Mouse (Mus musculus): Measurements from ENCODE around the gene Atp1a3. TPM values are rescaled to one million over a fixed set of nuclear protein-coding genes. Genes with fewer than 3 reads are reported as not detected.
A peak's percentile ranks its signal among the peaks of the same experiment; 100 is the strongest.

Atp1a3 gene
- total RNA-seq, 4 experiments from 2014 or later = 2,163 to 2,251 (median 2,216) TPM

DNA sequence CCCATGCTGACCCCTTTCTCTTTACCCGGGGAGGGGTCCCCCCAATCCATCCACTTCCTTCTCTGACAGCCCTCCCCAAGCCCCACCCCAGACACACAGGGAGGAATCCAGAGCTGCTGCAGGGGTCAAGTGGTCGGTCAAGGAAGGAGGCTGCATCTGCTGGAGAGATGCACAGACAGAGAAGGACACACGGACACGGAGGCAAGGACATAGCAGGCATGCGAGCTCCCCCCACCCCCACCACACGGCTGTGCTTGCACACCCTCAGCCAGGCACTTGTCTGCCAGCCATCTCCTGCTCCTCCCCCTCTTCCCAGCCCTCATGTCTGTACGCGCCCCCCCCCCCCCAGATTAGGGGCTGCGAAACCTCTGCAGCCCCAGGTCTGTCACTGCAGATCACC is 952 bp downstream of the Atp1a3 start:
- no peak for DNase-seq (ENCODE audit: low spot score in 2 of 2)

DNA sequence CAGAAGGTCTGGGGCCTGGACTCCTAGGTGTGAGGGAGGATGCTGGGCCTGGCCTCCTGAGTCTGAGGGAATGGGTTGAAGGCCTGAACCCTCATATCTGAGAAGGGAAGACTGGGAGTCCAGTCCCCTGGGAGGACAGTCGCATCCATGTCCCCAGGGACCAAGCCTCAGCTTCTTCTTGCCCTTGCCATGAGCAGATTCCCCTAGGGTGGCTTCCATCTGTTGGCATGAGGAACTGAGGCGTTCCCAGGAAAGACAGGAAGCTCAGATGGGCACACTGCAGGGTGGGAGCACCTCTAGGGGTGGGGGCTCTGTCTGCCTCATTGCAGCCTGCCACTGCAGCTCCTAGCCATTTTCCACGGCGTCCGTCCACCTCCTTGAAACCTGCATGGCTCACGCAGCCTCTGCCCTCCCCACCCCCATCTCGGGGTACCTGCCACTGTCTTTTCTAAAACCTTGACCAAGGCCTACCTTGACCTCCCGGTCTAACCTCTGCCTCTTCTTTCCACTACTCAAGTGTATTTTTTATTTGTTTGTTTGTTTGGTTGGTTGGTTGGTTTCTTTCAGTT is 1.9 kb downstream of the Atp1a3 start:
- DNase-seq (ENCODE audit: low spot score in 2 of 2) = no peak

DNA sequence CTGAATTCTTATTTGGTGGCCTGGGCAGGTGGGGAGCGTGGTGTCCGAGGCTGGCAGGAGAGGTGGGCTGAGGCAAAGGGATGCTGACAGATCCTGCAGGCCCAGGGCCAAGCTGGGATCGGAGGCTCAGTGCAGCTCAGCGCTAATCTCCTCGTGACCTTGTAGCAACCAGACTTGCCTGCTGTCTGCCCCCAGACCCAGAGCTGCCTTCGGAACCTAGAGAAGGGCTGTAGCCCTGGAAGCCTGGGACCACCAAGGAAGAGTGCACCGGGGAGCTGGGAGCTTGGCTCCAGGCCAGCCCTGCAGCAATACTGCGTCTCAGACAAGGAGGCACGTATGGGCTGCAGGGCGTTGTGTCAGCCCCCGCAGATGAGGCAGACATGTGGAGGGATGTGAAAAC is 2.5 kb downstream of the Atp1a3 start:
- no peak for DNase-seq (ENCODE audit: low spot score in 2 of 2)

DNA sequence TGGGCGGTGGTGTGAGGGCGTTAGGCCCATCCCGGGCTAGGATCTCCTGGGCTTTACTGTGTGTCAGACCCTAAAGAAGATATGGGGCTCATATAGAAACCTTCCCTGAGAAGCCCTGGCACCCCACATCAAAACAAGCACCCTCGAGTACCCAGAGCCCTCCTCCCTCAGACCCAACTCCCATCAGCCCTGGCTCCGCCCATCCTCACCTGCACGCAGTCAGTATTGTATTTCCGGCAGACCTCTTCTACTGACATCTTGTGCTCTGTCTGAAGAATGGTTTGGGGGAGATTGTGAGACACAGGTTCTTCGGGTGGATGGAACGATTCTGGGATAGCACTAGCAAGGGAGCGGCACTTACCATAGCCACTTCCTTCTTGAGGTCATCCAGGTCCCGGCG is 5.0 kb downstream of the Atp1a3 start:
- no peak for DNase-seq (ENCODE audit: low spot score in 2 of 2)

DNA sequence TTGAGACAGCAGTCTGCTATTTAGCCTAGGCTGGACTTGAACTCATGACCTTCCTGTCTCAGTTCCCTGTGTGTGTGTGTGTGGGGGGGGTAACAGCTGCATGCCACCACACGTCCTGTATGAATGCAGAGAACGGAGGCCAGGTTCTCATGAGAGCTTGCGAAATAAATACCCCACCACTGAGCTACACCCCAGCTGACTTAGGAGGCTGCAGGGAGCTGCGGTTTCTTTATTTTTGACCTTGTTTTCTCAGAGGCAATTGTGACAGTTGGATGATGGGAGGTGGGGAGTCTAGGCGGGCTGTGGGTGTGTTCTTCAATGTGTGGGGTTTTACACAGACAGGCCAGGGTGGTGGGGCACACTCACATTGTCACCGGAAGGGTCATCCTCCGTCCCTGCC is 5.5 kb downstream of the Atp1a3 start:
- DNase-seq (ENCODE audit: low spot score in 2 of 2) = no peak

DNA sequence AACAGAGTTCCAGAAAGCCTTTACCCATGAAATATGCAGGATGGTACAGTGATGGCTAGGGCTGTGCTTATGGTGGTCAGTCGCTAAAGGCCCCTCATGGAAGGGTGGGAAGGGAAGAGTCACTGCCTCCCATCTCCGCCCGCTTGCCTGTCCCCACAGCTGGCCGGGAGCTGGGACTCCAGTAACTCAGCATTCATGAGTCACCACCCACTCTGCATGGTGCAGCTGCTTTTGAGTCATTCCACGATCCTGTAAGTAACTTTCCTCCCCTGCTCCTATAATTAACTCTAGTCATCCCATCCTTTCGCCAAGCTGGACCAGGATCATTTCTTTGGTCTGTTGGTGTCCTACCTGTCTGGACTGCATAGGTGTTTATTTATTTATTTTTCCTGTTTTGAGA is 12.7 kb downstream of the Atp1a3 start:
- no peak for DNase-seq (ENCODE audit: low spot score in 2 of 2)

DNA sequence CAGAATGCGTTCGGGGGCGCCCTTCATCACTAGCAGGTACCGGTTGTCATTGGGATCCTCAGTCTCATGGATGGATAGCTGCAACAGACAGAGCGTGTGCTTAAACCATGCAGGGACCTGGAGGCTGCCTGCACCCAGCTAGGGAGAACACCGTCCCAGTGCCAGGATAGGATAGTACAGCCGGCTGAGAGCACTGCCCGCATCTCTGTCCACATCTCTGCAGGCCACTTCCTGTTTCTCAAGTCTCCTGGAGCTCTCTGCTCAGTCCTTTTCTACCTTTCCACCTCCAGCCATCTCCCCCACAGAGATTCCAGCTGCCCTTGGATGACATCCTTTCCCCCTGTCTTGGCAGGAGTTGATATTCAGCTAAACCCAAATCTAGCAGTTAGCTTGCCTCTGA is 15.3 kb downstream of the Atp1a3 start:
- DNase-seq (ENCODE audit: low spot score in 2 of 2) = no peak

DNA sequence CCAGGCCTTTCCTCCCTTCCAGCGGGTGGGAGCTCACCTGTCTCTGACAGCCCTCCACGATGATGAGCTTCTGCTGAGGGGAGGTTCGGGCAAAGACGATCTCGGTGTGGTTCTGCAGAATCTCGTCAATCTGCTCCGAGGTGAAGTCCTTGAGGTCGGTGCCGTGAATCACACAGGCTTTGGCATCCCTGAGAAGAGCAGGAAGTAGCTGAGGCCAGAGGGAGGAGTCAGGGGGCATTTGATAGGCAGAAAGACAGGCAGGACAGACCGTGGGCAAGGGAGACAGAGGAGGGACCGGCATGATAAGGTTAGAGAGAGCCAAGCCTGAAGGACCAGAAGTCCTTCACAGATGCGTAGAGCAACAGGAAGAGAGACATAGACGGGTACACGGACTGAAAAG is 17.8 kb downstream of the Atp1a3 start:
- no peak for DNase-seq (ENCODE audit: low spot score in 2 of 2)

DNA sequence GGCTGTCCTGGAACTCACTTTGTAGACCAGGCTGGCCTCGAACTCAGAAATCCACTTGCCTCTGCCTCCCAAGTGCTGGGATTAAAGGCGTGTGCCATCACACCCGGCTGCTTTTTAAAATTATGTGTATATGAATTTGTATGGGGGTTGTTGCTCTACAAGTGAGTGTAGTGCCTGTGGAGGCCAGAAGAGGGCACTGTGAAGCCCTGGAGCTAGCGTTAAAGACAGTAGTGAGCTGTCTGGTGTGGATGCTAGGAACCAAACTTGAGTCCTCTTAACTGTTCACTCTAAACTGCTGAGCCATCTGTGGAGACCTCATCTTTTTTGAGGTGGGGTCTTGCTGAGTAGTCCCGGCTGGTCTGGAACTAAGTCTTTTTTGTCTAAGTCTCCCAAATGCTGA is 20.0 kb downstream of the Atp1a3 start:
- DNase-seq (ENCODE audit: low spot score in 2 of 2) = no peak

DNA sequence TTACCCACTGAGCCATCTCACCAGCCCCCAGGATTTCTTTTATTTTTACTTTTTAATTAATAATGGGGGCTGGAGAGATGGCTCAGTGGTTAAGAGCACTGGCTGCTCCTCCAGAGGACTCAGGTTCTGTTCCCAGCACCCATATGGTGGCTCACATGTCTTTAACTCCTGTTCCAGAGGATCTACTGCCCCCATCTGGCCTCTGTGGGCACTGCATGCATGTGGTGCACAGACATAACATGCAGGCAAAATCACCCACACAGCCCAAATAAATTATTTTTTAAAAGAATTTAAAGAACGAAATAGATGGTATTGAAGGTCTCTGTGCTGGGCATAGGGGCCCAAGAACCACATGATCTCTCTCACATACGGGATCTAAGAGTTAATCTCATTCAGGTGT is 21.5 kb downstream of the Atp1a3 start:
- DNase-seq (ENCODE audit: low spot score in 2 of 2) = no peak

DNA sequence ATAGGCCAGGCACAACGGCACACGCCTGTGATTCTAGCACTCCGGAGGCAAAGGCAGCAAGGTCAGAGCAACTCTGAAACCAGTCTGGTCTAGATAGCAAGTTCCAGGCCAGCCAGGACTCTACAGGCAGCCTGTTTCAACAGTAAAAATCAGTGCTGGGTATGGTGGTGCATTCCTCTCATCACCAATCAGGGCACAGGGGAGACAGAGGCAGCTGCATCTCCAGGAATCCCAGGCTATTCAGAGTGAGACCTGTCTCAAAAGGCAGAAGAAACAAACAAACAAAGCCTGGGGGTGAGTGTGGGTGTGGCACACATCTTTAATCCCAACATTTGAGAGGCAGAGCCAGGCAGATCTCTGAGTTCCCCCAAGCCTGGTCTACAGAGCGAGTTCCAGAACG is 22.4 kb downstream of the Atp1a3 start:
- DNase-seq (ENCODE audit: low spot score in 2 of 2) = no peak

DNA sequence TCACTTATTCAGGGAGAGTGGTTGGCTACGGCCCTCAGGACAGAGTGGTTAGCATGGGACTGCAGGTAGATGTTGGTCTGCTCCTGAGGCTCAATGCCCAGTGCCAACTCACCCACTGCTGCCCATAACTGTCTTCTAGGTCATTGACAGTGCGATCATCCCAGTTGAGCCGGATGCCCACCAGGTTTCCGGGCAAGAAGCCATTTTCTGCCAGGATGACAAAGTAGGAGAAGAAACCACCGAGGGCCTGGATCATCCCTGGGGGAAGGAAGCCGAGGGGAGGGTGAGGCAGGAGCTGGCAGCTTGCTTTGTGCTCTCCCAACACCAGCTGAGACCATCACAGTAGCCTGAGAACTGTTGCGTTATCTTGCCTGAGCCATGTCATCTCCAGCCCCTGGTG is 25.3 kb downstream of the Atp1a3 start:
- no peak for DNase-seq (ENCODE audit: low spot score in 2 of 2)

DNA sequence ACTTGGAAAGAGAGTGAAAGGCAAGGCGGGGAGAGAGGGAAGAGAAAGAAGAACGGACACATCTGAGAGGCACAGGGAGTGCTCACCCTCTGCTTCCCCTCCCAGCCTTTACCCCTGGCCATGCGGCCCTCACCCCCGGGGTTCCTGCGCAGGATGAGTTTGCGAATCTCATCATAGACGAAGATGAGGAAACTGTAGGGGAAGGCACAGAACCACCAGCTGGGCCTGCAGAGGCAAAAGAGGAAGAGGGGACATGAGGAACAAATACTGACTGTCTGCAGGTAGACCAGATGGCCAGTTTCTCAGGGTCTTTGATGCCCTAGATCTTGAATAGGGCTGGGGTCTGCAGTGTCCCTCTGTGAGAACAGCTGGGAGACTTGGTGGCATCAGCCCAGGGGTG is 27.0 kb downstream of the Atp1a3 start:
- no peak for DNase-seq (ENCODE audit: low spot score in 2 of 2)

DNA sequence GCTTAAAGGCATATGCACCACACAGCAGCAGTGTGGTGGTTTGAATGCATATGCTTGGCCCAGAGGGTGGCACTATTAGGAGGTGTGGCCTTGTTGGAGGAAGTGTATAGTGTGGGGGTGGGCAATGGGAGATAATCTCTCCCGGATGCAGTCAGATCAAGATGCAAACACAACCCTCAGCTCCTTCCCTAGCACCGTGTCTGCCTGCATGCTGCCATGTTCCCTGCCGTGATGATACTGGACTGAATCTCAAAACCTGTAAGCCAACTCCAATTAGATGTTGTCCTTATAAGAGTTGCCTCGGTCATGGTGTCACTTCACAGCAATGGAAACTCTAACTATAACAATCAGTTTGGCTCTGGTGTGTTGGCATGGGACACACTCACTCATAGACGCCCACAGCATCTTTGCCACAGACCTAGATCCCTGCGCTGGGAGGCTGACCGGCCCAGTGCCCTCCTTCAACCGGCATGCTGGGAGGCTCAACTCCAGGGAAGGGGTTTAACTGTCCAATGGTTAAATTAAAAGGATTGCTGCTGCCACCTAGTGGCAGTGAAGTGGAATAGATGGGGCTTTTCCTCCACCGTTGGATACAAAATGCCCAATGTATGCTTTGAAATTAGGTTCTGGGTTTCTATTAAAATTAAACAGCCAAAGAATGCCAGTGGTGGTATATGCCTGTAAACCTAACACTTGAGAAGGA is 30.7 kb downstream of the Atp1a3 start:
- no peak for DNase-seq (ENCODE audit: low spot score in 2 of 2)

DNA sequence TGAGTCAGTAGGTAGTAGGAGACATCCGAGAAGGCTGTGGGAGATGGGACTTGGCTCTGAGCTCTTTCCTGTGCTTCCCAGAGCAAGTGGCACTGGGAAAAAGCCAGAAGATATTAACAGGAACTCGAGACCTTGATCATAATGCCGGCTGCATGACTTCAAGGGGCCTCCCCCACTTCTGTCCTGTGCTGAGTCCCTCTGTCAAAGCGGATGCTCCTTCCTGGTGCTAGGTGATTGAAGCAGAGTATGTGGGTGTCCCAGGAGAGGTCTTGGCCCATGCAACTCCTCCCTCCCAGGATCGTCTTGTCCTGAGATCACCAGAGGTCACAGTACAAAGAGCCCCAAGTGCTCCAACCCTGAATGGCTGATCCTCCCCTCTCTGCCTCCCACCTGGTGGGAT is 31.9 kb downstream of the Atp1a3 start:
- no peak for DNase-seq (ENCODE audit: low spot score in 2 of 2)

DNA sequence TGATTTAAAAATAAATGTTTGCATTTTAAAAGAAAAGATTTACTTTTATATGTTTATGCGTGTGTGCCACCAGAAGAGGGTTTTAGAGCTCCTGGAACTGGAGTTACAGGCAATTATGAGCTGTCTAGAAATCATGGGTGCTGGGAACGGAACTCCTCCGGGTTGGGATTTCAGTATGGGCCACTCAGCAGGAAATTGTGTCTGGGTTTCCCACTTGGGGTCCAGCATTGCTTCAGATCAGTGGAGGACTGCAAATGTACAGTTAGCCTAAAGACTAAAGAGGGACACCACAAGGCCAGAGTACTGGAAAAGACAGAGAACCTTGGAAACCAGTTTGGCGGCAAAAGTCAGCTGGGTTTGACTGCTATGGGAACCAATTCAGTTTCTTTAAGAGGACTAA is 32.5 kb downstream of the Atp1a3 start:
- DNase-seq (ENCODE audit: low spot score in 2 of 2) = no peak

DNA sequence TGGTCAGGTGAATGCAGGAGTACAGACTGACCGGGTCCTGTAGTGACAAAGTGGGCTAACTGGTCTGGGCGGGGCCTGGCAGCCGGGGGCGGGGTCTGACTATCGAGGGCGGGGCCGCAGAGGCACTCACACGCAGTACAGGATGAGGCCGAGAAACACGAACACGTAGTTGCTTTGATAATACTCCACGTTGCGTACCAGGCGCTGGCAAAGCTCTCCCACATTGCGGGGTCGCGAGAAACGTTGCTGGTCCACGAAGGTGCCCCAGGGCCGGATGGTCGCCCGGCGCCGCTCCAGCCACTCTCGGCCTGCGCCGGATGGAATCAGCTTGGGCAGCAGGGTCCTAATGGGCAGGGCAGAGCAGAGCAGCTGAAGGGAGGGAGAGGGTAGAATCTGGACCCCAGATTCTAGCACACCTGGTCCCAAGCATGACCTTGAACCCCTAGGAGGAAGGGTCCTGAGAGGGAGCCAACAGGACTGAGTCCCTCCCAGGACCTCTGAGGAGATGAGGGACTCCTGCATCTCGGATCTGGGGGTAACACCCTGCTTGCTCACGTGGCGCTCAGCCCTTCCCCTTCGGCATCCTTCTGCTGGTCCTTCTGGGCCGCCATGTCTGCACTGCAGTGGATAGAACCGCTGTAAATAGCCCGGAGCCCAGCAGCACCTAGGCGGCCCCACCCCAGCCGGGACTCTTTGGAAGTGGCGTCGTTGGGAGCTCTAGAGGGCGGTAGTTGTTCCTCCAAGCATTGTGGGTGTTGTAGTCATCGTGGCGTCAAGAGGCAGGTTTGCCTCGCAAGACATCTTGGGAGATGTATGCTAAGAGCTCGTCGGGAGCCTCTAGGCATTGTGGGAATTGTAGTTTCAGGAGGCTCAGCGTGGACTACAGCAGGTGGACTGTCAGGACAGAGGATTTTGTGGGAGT is 33.5 kb downstream of the Atp1a3 start, which contains the start of gene Rabac1:
TSS of gene Rabac1 (minus strand) at position 783 of the 922 bp plus-strand sequence.
- peak; percentile 93 to 96 for DNase-seq (ENCODE audit: low spot score in 2 of 2)

DNA sequence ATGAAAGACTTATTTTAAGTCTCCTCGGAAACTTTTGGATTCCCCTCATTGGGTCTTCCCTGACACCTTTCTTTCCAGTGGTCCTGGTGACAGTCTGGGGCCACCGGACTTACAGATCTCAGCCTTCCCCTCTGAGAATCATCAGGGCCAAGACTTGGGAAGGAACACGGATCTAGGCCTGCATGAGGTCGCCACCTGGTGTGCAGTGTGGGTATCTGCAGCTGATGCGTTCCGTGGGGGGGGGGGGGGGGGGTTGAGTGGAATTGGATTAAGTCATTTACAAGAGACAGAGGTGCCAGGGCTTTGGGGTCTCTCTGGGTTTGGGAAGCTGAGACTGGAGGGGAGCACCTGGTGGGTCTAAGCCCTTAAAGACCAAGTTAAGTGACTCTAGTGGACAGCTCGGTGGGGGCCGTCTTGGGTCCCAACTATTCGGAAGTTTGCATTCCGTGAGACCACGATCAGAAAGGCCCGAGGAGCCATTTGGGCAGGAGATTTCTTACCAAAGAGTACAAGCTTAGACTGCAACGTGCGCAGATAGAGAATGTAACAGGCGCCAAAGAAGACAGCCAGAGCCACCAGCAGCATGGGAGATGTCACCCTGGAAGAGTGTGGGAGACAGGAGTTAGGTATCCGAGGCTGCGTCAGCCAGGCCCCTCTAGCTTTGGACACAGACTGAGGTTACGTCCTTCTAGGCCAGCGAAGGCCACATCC is 34.3 kb downstream of the Atp1a3 start:
- DNase-seq (ENCODE audit: low spot score in 2 of 2) = no peak

DNA sequence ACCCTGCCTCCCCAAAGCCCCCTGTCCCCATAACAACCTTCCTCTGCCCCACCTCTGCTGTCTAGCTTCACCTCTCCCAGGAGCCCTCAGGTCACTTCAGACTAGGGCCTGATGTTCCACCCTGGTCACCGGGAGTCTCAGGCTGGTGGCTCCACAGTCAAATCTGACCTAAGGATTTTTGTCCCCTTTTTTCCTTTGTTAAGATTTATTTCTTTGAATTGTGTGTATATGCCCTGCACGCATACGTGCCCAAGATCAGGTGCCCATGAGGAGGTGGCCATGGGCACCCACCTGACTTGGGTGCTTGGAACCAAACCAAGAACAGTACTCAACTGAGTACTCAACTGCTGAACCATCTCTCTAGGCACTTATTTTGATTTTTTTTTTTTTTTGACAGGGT is 35.4 kb downstream of the Atp1a3 start:
- no peak for DNase-seq (ENCODE audit: low spot score in 2 of 2)

DNA sequence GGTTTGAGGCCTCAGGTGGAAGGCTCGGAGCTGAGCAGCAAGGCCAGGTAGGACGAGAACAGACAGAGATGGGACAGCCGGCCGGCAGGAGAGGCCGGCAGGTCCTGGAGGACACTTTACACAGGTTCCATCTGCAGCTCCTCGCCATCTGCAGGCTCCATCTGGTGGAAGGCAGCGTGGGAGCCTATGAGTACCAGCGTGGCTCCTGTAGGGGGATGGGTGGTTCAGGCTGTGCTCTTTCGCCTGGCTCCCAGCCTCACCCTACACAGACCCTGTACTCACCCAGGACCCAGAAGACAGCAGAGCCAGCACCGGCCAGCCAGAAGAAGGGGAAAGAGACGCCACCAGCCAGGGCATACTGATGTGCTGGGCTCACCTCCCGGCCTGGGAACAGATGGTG is 36.0 kb downstream of the Atp1a3 start:
- peak in 1 of 2 experiments; percentile 73 for DNase-seq (ENCODE audit: low spot score in 2 of 2)

DNA sequence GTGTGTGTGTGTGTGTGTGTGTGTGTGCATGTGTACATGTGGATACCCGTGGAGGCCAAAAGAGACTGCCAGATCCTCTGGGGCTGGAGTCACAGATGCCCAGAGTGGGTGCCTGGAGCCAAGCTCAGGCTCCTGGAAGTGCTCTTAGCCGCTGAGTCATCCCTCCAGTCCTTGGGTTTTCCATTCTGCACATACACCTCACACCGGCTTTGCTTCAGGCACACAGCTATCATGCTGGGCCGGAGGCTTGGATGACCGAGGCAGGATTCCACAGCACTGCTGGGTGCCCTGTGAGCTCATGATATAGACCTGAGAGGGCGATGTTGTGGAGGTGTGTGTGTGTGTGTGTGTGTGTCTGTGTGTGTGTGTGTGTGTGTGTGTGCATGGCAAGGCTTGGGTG is 37.3 kb downstream of the Atp1a3 start:
- DNase-seq (ENCODE audit: low spot score in 2 of 2) = no peak

DNA sequence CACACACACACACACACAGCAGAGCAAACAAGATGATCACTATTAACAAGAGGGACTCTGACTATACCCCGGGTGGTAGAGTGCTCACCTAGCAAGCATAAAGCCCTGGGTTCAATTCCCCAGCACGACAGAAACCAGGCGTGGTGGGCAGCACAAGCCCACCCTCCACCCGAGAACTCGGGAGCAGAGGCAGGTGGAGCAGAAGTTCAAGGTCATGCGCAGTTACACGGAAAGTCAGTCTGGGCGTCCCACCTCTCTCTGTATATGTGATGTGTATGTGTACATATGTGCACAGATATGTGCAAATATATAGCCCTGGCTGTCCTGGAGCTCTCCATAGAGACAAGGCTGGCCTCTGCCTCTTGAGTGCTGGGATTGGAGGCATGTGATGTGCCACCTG is 37.8 kb downstream of the Atp1a3 start:
- DNase-seq (ENCODE audit: low spot score in 2 of 2) = no peak
